Mouse (Mus musculus) embryonic facial prominence, embryonic 11.5 days (tissue): Measurements from ENCODE around the gene Slc16a9. TPM values are rescaled to one million over a fixed set of nuclear protein-coding genes. Genes with fewer than 3 reads are reported as not detected.
A peak's percentile ranks its signal among the peaks of the same experiment; 100 is the strongest.

Experiments used
- ATAC-seq: fragments of 200-750 bp; cut with Nextera tagmentation; replicated peaks from 2 replicates; pipeline ENCODE4 v1.8.0; 2017; ENCODE audit warnings: low read depth; ENCODE audit not compliant: insufficient number of reproducible peaks, low FRiP score, low TSS enrichment
- DNase-seq: peaks from one replicate; pipeline ENCODE4 v3.0.0-alpha.2; 2015; ENCODE audit warnings: low spot score
- H3K27ac ChIP-seq: fragments of 300-500 bp; sonication (generic); replicated peaks from 2 replicates; pipeline ENCODE4 v1.5.1; 2014; ENCODE audit warnings: mild to moderate bottlenecking, low read depth, low read length, control low read depth
- H3K27me3 ChIP-seq: fragments of 300-500 bp; sonication (generic); 2 replicates; pipeline ENCODE4 v1.6.1; 2014; ENCODE audit warnings: mild to moderate bottlenecking, low read length, moderate library complexity, mixed read lengths; ENCODE audit not compliant: control insufficient read depth, insufficient read depth
- H3K36me3 ChIP-seq: fragments of 300-500 bp; sonication (generic); replicated peaks from 2 replicates; pipeline ENCODE4 v1.6.1; 2014; ENCODE audit warnings: low read depth, mild to moderate bottlenecking, low read length, moderate library complexity, mixed read lengths; ENCODE audit not compliant: control insufficient read depth, insufficient read depth
- H3K4me1 ChIP-seq: fragments of 300-500 bp; sonication (generic); 2 replicates; pipeline ENCODE4 v1.6.1; 2014; ENCODE audit warnings: low read length, mixed read lengths; ENCODE audit not compliant: control insufficient read depth, insufficient read depth
- H3K4me2 ChIP-seq: fragments of 300-500 bp; sonication (generic); 2 replicates; pipeline ENCODE4 v1.6.1; 2014; ENCODE audit warnings: low read depth, mild to moderate bottlenecking, control low read depth, low read length, moderate library complexity
- H3K4me3 ChIP-seq: fragments of 300-500 bp; sonication (generic); 2 replicates; pipeline ENCODE4 v1.5.1; 2014; ENCODE audit warnings: low read depth, low read length, control low read depth
- H3K9ac ChIP-seq: fragments of 300-500 bp; sonication (generic); replicated peaks from 2 replicates; pipeline ENCODE4 v1.6.1; 2014; ENCODE audit warnings: mild to moderate bottlenecking, control low read depth, low read length
- H3K9me3 ChIP-seq: fragments of 300-500 bp; sonication (generic); replicated peaks from 2 replicates; pipeline ENCODE4 v1.6.1; 2016; ENCODE audit warnings: mild to moderate bottlenecking, low read length, inconsistent platforms, mixed read lengths; ENCODE audit not compliant: control insufficient read depth
- WGBS: fragments of 180-500 bp; shearing (Covaris S2); extraction: QIAGEN DNeasy Blood & Tissue Kit; methylation state at CpG from one replicate; pipeline ENCODE4 v1.1.7; 2014; 5-methylcytosine and 5-hydroxymethylcytosine counted together
- polyA plus RNA-seq: library from polyadenylated mRNA; unstranded; fragments of >200 nt; fragmentation: Nextera tagmentation; extraction: Ambion mirVana; gene quantifications from 2 replicates; pipeline ENCODE4 v1.2.1, GENCODE M21; 2014

Gene Slc16a9
- polyA plus RNA-seq, 1 experiment from 2014 or later = 0.69 TPM

DNA sequence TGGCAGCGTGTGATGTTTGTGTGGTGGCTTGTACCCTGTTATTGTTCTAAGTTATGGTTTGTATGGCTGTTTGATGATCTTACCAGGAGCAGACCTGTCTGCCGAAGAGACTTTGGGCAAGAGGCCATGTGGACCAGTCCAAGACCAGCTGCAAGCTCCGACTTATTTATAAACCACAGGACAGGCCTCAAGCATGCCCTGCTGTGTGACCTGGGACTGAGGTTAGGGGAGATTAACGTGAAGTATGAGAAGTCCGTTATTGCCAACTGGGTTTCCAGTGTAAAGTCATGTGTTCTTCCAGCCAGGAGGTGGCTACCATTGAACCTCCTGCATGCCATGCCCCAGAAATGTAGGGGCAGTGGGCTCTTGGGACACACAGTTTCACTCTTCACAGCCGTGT is 14.5 kb upstream of the Slc16a9 start:
- Histone ChIP-seq H3K27me3 (no peaks in the 10 kb centered on the region), H3K4me1 (no peaks in the 10 kb centered on the region), H3K9ac (no peak overlapping the region), H3K9me3 (no peaks in the 10 kb centered on the region), H3K27ac (no peak overlapping the region), H3K4me3 (no peak overlapping the region), H3K36me3 (no peaks in the 10 kb centered on the region), H3K4me2 (no peak overlapping the region)
- DNase-seq = no peak
- no peak for ATAC-seq
- WGBS = 84% methylated on average over 6 of the region's 6 CpGs

DNA sequence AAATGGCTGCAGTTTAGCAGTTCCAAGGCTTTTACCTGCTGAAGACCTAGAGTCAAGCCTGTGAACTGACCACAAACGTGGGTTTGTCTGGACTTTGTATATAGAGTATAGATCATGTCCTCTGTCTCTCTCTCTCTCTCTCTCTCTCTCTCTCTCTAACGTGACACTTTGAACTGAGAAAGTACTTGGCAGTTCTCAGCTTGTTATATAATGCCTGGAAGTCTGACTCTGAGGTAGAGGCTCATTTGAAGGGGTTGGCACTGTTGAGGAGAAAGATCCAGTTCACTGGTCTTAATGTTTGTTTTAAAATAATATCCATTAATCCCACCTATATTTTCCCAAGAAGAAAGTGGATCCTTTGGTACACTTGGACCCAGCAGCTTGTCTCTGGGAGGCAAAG is 7.0 kb upstream of the Slc16a9 start:
- Histone ChIP-seq H3K27ac (no peak overlapping the region), H3K4me1 (no peaks in the 10 kb centered on the region), H3K4me3 (no peak overlapping the region), H3K9ac (no peak overlapping the region), H3K36me3 (no peaks in the 10 kb centered on the region), H3K27me3 (no peaks in the 10 kb centered on the region), H3K4me2 (no peak overlapping the region), H3K9me3 (no peaks in the 10 kb centered on the region)
- no peak for ATAC-seq
- DNase-seq = no peak
- WGBS = 71% methylated on average over 2 of the region's 2 CpGs

DNA sequence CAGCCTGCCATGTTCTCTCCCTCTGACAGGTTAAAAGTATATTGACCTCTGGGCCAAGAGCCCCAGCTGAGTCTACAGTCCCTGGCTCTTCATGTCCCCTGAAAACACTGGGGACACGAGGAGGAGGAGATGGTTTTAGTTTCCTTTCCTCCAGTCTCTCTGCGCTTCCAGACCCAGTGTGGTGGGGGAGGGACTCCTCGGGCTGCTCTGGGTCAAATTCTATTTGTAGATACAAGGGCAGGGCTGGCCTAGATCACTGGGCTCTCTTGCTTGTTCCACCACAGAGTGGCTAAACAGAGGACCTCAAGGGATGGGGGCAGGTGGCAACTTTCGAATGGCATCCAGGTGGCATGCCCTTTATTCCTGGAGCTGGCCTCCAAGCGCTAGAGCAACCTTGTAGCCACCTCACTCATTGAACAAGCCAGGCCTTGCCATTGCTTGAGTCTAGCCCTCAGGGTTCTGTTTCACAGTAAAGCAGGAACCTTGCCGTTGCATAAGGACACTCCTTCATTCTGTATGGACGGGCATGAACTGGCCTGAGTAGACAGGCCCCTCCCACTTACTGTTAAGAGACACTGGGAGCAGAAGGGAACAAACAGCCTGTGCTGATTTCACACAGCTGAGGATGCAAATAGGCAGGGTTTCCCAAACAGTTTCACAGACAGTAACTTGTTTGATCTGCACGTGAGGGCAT is 2.0 kb upstream of the Slc16a9 start:
- H3K4me2 ChIP-seq = no peak overlapping the region
- H3K36me3 ChIP-seq = no peaks in the 10 kb centered on the region
- DNase-seq (no peak), ATAC-seq (no peak)
- H3K4me1 ChIP-seq = no peaks in the 10 kb centered on the region
- no peak overlapping the region for H3K9ac ChIP-seq
- no peak overlapping the region for H3K27ac ChIP-seq
- no peak overlapping the region for H3K4me3 ChIP-seq
- H3K9me3 ChIP-seq = no peaks in the 10 kb centered on the region
- peaks cover 5% of the 10 kb centered on the region for H3K27me3 ChIP-seq
- 34% methylated on average over 8 of the region's 8 CpGs for WGBS

DNA sequence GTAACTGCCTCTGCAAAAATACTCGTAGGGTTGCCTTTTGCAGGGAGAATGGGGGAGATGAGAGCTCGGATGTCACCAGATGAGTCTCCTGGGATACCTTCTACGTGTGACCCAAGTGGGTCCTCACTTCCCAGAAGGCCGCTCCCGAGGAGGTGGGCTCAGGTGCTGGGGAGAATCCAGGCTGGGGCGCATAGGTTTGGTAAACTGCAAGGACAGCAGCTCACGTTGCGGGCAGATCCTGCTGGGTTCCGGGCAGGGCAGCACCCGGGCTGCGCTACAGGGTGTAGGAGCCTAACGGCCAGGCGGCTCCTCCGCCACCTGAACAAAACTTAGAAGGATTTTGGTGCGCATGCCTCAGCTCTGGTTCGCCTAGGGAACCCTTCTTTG is 652 bp downstream of the Slc16a9 start:
- Histone ChIP-seq H3K4me3 (peak overlapping the region; percentile 63), H3K4me1 (no peaks in the 10 kb centered on the region), H3K9me3 (no peaks in the 10 kb centered on the region), H3K27ac (no peak overlapping the region), H3K9ac (peak overlapping the region; percentile 72), H3K4me2 (peak overlapping the region; percentile 79), H3K27me3 (peaks cover 5% of the 10 kb centered on the region), H3K36me3 (no peaks in the 10 kb centered on the region)
- under 1% methylated on average over 16 of the region's 16 CpGs for WGBS
- 0 out of 2 replicates have a peak, but pooled peaks have one; percentile 16 for ATAC-seq
- peak; percentile 40 for DNase-seq

DNA sequence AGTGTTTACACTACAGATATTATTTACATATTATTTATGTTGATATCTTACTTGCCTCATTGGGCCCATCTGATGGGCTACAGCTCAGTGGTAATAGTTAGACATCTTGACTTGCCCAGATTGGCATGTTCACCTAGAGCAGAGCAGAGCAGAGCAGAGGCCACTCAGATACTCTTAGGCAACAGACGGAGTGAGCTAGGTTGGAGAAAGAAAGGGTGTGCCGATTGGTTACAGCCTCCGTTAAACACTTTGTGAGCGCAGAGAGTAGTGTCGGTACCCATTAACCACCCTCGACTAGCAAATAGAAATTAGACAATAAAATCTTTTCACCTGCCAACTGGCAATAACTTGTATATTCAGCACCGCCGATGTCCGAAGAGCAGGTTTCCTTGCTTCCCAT is 1.2 kb downstream of the Slc16a9 start:
- Histone ChIP-seq H3K36me3 (no peaks in the 10 kb centered on the region), H3K4me3 (no peak overlapping the region), H3K4me2 (no peak overlapping the region; the same call in 1 of the 2 replicates), H3K27me3 (peaks cover 5% of the 10 kb centered on the region), H3K9ac (no peak overlapping the region), H3K9me3 (no peaks in the 10 kb centered on the region), H3K27ac (no peak overlapping the region), H3K4me1 (no peaks in the 10 kb centered on the region)
- DNase-seq (peak; percentile 9), ATAC-seq (no peak)
- WGBS = 32% methylated on average over 9 of the region's 9 CpGs

DNA sequence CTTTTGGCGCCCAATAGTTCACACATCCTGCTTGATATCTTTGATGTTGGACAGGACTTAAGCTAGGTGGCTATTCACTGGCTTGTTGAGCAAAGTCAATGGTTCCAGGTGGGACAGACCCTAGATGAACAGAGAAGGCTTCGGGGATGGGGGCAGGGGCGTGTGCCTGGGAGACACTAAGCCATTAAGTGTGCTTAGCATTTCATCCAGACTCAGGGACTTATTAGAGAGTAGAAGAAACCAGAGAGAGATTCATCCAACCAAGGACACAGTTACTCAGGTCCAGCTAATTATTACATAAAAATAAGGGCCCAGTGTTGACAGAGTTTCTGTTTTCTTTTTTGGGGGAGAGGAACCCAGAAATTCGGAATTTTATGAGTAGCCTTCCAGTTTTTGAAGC is 5.5 kb downstream of the Slc16a9 start:
- no peak overlapping the region for H3K9ac ChIP-seq
- 0 out of 2 replicates have a peak, but pooled peaks cover 2% of the 10 kb centered on the region for H3K27me3 ChIP-seq
- no peak overlapping the region for H3K4me2 ChIP-seq
- 94% methylated on average over 4 of the region's 4 CpGs for WGBS
- no peaks in the 10 kb centered on the region for H3K9me3 ChIP-seq
- H3K4me3 ChIP-seq = no peak overlapping the region
- no peaks in the 10 kb centered on the region for H3K36me3 ChIP-seq
- DNase-seq (no peak), ATAC-seq (no peak)
- no peaks in the 10 kb centered on the region for H3K4me1 ChIP-seq
- H3K27ac ChIP-seq = no peak overlapping the region

DNA sequence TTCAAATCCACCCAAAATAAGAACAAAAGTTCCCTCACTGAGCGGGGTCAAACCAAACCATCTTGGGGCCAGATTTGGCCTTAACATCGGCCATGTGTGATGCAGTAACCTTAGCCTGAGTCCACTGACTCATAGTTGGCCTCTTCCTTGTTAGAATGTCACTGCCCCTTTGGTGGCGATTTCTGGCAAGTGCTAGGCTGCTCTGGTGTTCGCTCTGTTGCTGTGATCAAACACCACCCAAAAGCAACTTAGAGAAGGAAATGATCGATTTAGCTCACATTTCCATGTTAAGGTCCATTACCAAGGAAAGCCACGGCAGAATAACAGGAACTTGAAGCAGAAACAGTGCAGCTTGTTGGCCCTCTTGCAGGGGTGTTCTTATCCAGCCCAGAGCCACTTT is 5.9 kb downstream of the Slc16a9 start:
- DNase-seq = no peak
- H3K9me3 ChIP-seq = no peaks in the 10 kb centered on the region
- no peaks in the 10 kb centered on the region for H3K36me3 ChIP-seq
- H3K4me1 ChIP-seq = no peaks in the 10 kb centered on the region
- no peak for ATAC-seq
- WGBS = 82% methylated on average over 6 of the region's 6 CpGs
- H3K4me2 ChIP-seq = no peak overlapping the region
- no peak overlapping the region for H3K9ac ChIP-seq
- 0 out of 2 replicates have a peak, but pooled peaks cover 2% of the 10 kb centered on the region for H3K27me3 ChIP-seq
- no peak overlapping the region for H3K4me3 ChIP-seq
- no peak overlapping the region for H3K27ac ChIP-seq

DNA sequence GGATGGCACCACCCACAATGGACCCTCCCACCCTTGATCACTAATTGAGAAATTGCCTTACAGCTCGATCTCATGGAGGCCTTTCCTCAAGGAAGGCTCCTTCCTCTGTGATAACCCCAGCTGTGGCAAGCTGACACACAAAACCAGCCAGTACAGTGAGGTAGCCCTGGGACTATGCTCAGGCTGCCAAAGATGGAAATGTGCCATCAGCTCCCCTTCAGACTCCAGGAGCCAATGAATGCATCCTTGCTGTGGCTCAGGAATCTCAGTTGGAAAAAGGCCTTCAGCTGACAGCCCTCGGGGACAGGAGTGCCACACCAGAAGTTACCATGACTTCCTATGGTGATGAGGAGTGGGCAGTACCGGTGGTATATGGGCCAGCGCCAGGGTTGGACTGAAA is 9.8 kb downstream of the Slc16a9 start:
- H3K36me3 ChIP-seq = no peaks in the 10 kb centered on the region
- no peak overlapping the region for H3K4me3 ChIP-seq
- H3K4me2 ChIP-seq = no peak overlapping the region
- DNase-seq (no peak), ATAC-seq (no peak)
- 79% methylated on average over 4 of the region's 4 CpGs for WGBS
- no peaks in the 10 kb centered on the region for H3K27me3 ChIP-seq
- H3K27ac ChIP-seq = no peak overlapping the region
- H3K4me1 ChIP-seq = no peaks in the 10 kb centered on the region
- H3K9ac ChIP-seq = no peak overlapping the region
- no peaks in the 10 kb centered on the region for H3K9me3 ChIP-seq
